Mouse (Mus musculus) liver, embryonic 14.5 days (tissue): Measurements from ENCODE around the gene Erg. TPM values are rescaled to one million over a fixed set of nuclear protein-coding genes. Genes with fewer than 3 reads are reported as not detected.

Experiments
- ATAC-seq: fragments of 200-750 bp; cut with Nextera tagmentation; 2 replicates; pipeline ENCODE4 v1.8.0; 2017; ENCODE audit warnings: moderate number of reproducible peaks, mild to moderate bottlenecking, moderate library complexity; ENCODE audit not compliant: insufficient read depth
- DNase-seq, 3 experiments: peaks; one replicate each; pipeline ENCODE4 v3.0.0-alpha.2; 2012 to 2013; ENCODE audit warnings: low read depth in 3 of 3, low spot score in 3 of 3
- H3K27ac ChIP-seq: fragments of 300-500 bp; sonication (generic); 2 replicates; pipeline ENCODE4 v1.5.1; 2014; ENCODE audit warnings: moderate library complexity, mild to moderate bottlenecking, control low read depth, inconsistent platforms
- H3K27me3 ChIP-seq: fragments of 300-500 bp; sonication (generic); 2 replicates; pipeline ENCODE4 v1.6.1; 2014; ENCODE audit warnings: mild to moderate bottlenecking, low read length, moderate library complexity; ENCODE audit not compliant: control insufficient read depth, insufficient read depth
- H3K36me3 ChIP-seq: fragments of 300-500 bp; sonication (generic); replicated peaks from 2 replicates; pipeline ENCODE4 v1.6.1; 2014; ENCODE audit warnings: low read depth; ENCODE audit not compliant: control insufficient read depth, insufficient read depth
- H3K4me1 ChIP-seq, 2 experiments: fragments of 200-500 bp in 1 of 2; fragments of 300-500 bp in 1 of 2; sonication (generic) in 1 of 2; replicated peaks; 2 replicates each; pipeline ENCODE4 v1.6.1; 2012 to 2014; ENCODE audit warnings: antibody characterized with exemption in 1 of 2, inconsistent platforms in 1 of 2, low read length in 1 of 2; ENCODE audit not compliant: control insufficient read depth in 2 of 2, insufficient read depth in 2 of 2
- H3K4me2 ChIP-seq: fragments of 300-500 bp; sonication (generic); 2 replicates; pipeline ENCODE4 v1.6.1; 2014; ENCODE audit warnings: low read depth, mild to moderate bottlenecking, control low read depth, moderate library complexity
- H3K4me3 ChIP-seq, 2 experiments: fragments of 200-500 bp in 1 of 2; fragments of 300-500 bp in 1 of 2; sonication (generic) in 1 of 2; 2 replicates each; pipeline ENCODE4 v1.5.1; 2012 to 2014; ENCODE audit warnings: low read depth in 2 of 2, low read length in 2 of 2, mild to moderate bottlenecking in 2 of 2, control low read depth in 1 of 2, inconsistent platforms in 1 of 2, moderate library complexity in 1 of 2; ENCODE audit not compliant: insufficient read depth in 1 of 2
- H3K9ac ChIP-seq: fragments of 300-500 bp; sonication (generic); replicated peaks from 2 replicates; pipeline ENCODE4 v1.6.1; 2014; ENCODE audit warnings: mild to moderate bottlenecking, control low read depth, moderate library complexity
- H3K9me3 ChIP-seq: fragments of 300-500 bp; sonication (generic); 2 replicates; pipeline ENCODE4 v1.6.1; 2016; ENCODE audit warnings: low read length, mixed read lengths; ENCODE audit not compliant: control insufficient read depth
- CTCF ChIP-seq: IDR thresholded peaks from 2 replicates; pipeline ENCODE4 v1.5.1; 2016; ENCODE audit warnings: antibody characterized with exemption, low read depth, control low read depth
- EP300 ChIP-seq: IDR thresholded peaks from 2 replicates; pipeline ENCODE4 v1.6.1; 2016; ENCODE audit warnings: antibody characterized with exemption, low read depth
- WGBS: fragments of 180-500 bp; shearing (Covaris S2); extraction: QIAGEN DNeasy Blood & Tissue Kit; methylation state at CpG from one replicate; pipeline ENCODE4 v1.1.7; 2014; ENCODE audit not compliant: insufficient replicate concordance; 5-methylcytosine and 5-hydroxymethylcytosine counted together
- polyA plus RNA-seq, 2 experiments: library from polyadenylated mRNA; depleted of rRNA in 1 of 2; stranded (reverse) in 1 of 2; unstranded in 1 of 2; fragments of >200 nt; fragmentation: Nextera tagmentation in 1 of 2; extraction: Ambion mirVana in 1 of 2; gene quantifications; 2 replicates each; pipeline versions ENCODE4 v1.2.1 to v1.2.3; 2012 to 2014

Erg gene
- polyA plus RNA-seq, 2 experiments, result 0.61 to 2.8 TPM

- no peak for ATAC-seq
- Histone ChIP-seq H3K27me3 (no peaks in the 10 kb centered on the region; the same call in none of the 2 replicates), H3K4me1 (peaks cover 0 to 30% of the 10 kb centered on the region in 2 experiments; a peak in 3 of 4 replicates), H3K4me2 (no peak overlapping the region), H3K36me3 (no peaks in the 10 kb centered on the region), H3K4me3 (no peak overlapping the region), H3K9ac (no peak overlapping the region), H3K27ac (no peak overlapping the region), H3K9me3 (no peaks in the 10 kb centered on the region)
- WGBS, result 53% methylated on average over 4 of the region's 4 CpGs
- DNase-seq, result no peak
- TF ChIP-seq EP300, result no peak
- TF ChIP-seq CTCF, result no peak
Measured at GRCm38 (mm10) chr16:95442023-95442422, 144.4 kb downstream of the Erg start.

GRCm38 (mm10) chr16:95441179-95441578, 145.2 kb downstream of the Erg start:
- 20% methylated on average over 7 of the region's 7 CpGs for WGBS
- ATAC-seq (no peak), DNase-seq (no peak)
- Histone ChIP-seq H3K27ac (no peak overlapping the region), H3K4me3 (no peak overlapping the region), H3K36me3 (no peaks in the 10 kb centered on the region), H3K27me3 (no peaks in the 10 kb centered on the region; the same call in none of the 2 replicates), H3K9me3 (no peaks in the 10 kb centered on the region), H3K4me1 (peaks cover 0 to 35% of the 10 kb centered on the region in 2 experiments; a peak in 3 of 4 replicates), H3K4me2 (no peak overlapping the region), H3K9ac (no peak overlapping the region)
- TF ChIP-seq CTCF (no peak), EP300 (no peak)

DNA sequence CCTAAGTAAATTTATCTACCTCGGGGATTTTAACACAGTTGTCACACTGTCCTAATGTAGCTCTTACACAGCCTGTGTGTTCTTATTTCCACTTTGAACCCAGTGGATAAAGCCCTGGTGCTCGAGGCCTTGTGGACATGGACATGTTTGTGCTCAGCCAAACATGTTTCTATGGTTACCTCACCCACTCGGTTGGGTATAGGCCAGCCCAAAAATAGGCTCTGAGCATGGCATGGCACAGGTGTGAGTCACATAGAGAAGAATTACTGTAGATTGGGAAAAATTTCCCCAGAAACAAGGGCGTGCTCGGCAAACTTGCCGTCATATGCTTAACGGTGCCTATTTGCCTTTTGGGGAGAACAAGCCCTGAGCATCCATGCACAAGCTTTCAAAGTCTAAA, 146.1 kb downstream of the Erg start:
- H3K4me1 ChIP-seq, result peaks cover 0 to 35% of the 10 kb centered on the region in 2 experiments; a peak in 3 of 4 replicates
- no peaks in the 10 kb centered on the region for H3K9me3 ChIP-seq
- no peak overlapping the region for H3K27ac ChIP-seq
- TF ChIP-seq CTCF (no peak), EP300 (no peak)
- no peak overlapping the region for H3K9ac ChIP-seq
- 39% methylated on average over 7 of the region's 7 CpGs for WGBS
- no peak overlapping the region for H3K4me3 ChIP-seq
- H3K4me2 ChIP-seq, result no peak overlapping the region
- ATAC-seq (no peak), DNase-seq (no peak)
- no peaks in the 10 kb centered on the region for H3K36me3 ChIP-seq
- no peaks in the 10 kb centered on the region; the same call in none of the 2 replicates for H3K27me3 ChIP-seq

GRCm38 (mm10) chr16:95439794-95440193, 146.6 kb downstream of the Erg start:
- DNase-seq, result peak in 2 of 3 experiments; percentile 39 to 47
- Histone ChIP-seq H3K4me2 (peak overlapping the region; percentile 48), H3K9me3 (no peaks in the 10 kb centered on the region), H3K4me3 (0 out of 4 replicates have a peak overlapping the region, but pooled peaks of 1 of the 2 experiments have one; percentile 3), H3K27me3 (no peaks in the 10 kb centered on the region; the same call in none of the 2 replicates), H3K9ac (no peak overlapping the region), H3K4me1 (peaks cover 0 to 37% of the 10 kb centered on the region in 2 experiments; a peak in 3 of 4 replicates), H3K27ac (no peak overlapping the region), H3K36me3 (no peaks in the 10 kb centered on the region)
- 1% methylated on average over 8 of the region's 8 CpGs for WGBS
- TF ChIP-seq EP300, result peak; percentile 60
- TF ChIP-seq CTCF, result no peak
- peak; percentile 84 for ATAC-seq

GRCm38 (mm10) chr16:95438848-95439540, 147.4 kb downstream of the Erg start:
- Histone ChIP-seq H3K9ac (no peak overlapping the region), H3K4me2 (peak overlapping the region; percentile 48), H3K36me3 (no peaks in the 10 kb centered on the region), H3K4me3 (peak overlapping the region in 1 of 2 experiments; percentile 3; a peak in 1 of 4 replicates), H3K9me3 (no peaks in the 10 kb centered on the region), H3K27ac (no peak overlapping the region), H3K27me3 (no peaks in the 10 kb centered on the region; the same call in none of the 2 replicates), H3K4me1 (peaks cover 0 to 41% of the 10 kb centered on the region in 2 experiments; a peak in 3 of 4 replicates)
- TF ChIP-seq CTCF, result no peak
- TF ChIP-seq EP300, result peak; percentile 78
- WGBS, result 11% methylated on average over 17 of the region's 17 CpGs
- peak; percentile 69 for ATAC-seq
- DNase-seq, result peak; percentile 33 to 37 (median 37)
